Mouse (Mus musculus) adrenal gland, postnatal 36 days (tissue): ENCODE results near the gene Rap1b. TPM values are rescaled to one million over a fixed set of nuclear protein-coding genes. Genes with fewer than 3 reads are reported as not detected.

Experiments used
- DNase-seq, 2 experiments: peaks; one replicate each; pipeline ENCODE4 v3.0.0; 2021; ENCODE audit warnings: mixed read lengths in 1 of 2
- total RNA-seq, 2 experiments: library from RNA; stranded (reverse); gene quantifications; 2 replicates each; pipeline ENCODE4 v1.2.3; 2021

Rap1b gene
- total RNA-seq, 2 experiments from 2014 or later: 138 to 145 TPM

DNA sequence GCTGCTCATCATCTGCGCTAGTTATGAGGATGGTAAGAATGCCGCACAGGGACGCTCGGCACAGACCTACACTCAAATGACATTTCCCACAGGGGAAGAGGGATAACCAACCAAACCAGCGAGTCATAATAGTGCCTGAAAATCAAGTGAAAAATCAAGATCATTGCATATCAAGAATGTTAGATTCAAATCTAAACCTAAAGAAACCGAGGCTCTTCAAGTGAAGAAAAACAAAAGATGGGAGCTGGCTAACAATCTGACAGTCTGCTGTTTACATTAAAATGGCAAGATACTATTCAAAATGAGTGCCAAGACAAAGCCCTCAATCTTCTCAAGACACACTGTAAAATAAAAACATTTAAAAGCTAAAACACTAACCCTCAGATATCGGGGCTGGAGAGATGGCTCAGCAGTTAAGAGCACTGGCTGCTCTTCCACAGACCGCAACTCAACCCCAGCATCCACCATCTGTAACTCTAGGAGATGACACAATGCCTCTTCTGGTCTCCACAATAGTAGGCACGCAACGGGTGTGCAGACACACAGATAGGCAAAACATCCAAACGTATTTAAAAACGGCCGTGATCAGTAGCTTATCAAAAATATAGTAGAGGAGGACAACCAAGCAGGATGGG is 61.9 kb downstream of the Rap1b start:
- DNase-seq: no peak

- peak in 1 of 2 experiments; percentile 11 for DNase-seq
Measured at GRCm38 (mm10) chr10:117782491-117783260, 63.2 kb downstream of the Rap1b start.

DNA sequence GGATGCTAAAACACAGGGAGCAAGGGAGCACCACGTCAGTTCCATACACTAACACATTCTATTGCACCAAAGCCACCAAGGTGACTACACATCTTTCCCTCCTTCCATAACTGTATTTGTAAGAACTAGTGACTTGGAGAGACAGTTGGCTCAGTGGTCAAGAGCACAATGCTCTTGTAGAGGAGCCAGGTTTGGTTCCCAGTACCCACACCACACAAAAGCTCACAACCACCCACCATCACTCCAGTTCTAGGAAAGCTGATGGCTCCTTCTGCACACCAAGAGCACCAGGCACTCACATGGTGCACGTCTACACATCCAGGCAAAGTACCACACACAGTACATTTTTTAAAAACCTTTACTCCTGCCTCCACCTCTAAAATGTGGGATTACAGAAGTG is 63.8 kb downstream of the Rap1b start:
- DNase-seq: no peak

DNA sequence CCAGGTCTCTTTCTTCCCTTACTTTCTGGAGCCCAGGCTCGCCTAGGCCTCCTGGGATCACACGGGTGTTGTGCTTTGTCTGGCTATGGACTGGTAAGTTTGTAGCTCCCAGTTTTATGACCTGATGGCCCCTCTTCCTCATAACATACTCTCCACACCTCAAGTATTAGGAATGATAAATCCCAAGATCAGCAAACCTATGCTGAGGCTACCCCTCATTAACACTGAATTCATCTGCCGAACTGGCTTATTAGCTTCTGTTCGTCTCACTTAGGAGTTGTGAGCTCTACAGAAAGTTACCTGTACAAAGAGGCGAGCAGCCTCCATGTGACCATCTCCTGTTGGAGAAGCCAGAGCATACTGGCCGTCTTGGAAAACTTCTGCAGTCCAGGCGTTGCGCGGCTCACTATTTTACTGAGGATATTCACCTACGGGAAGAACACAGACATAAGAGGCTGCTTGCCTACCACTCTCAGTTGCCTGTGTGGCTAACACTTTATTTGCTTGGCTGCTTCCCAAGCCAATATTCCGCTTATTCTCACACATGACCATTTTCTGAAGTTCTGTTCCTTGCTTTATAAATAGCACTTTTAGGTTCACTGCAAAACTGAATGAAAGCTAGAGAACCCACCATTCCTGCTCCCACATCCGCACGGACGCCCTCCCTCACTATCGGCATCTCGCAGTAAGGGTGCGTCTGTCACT is 64.7 kb downstream of the Rap1b start:
- DNase-seq: no peak

- no peak for DNase-seq
Measured at GRCm38 (mm10) chr10:117780306-117780911, 65.4 kb downstream of the Rap1b start.

GRCm38 (mm10) chr10:117779581-117780305 is 66.1 kb downstream of the Rap1b start:
- DNase-seq: no peak

- no peak for DNase-seq
Measured at GRCm38 (mm10) chr10:117778951-117779350, 66.9 kb downstream of the Rap1b start.

GRCm38 (mm10) chr10:117778328-117778910 is 67.4 kb downstream of the Rap1b start:
- no peak for DNase-seq

GRCm38 (mm10) chr10:117777501-117778327 is 68.1 kb downstream of the Rap1b start:
- no peak for DNase-seq

- no peak for DNase-seq
Measured at GRCm38 (mm10) chr10:117777103-117777470, 68.7 kb downstream of the Rap1b start.

DNA sequence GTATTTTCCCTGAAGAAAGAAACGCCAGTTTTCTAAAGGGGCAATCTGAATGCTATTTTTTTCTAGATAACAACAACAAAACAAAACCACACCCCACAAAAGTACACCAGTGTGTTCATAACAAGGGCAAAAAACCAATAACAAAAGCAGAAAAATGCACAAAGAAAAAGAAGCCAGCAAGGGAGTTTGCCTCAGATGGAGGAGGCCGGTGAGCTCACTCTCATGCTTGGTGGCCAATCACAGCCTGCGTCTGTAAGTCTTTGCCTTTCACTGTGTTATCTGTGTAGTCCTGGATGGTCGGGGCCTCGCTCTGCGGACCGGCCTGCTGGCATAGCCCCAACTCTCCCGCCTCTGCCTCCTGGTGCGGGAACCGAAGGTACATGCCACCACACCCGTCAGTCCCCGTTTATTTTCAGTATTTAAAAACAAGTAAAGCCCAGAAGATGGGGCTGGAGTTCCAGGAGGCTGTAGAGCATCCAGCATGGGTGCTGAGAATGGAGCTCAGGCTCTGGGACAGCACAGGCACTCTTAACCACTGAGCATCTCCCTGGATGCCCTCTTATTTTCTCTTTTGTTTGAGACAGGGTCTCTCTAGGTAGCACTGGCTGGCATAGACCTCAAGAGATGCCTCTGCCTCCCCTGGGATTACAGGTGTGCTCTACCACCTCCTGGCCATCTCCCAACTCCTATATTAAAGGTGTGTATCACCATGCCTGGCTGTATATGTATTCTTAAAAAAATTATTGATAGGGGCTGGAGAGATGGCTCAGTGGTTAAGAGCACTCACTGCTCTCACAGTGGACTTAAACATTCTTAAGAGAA is 69.3 kb downstream of the Rap1b start:
- DNase-seq: no peak

DNA sequence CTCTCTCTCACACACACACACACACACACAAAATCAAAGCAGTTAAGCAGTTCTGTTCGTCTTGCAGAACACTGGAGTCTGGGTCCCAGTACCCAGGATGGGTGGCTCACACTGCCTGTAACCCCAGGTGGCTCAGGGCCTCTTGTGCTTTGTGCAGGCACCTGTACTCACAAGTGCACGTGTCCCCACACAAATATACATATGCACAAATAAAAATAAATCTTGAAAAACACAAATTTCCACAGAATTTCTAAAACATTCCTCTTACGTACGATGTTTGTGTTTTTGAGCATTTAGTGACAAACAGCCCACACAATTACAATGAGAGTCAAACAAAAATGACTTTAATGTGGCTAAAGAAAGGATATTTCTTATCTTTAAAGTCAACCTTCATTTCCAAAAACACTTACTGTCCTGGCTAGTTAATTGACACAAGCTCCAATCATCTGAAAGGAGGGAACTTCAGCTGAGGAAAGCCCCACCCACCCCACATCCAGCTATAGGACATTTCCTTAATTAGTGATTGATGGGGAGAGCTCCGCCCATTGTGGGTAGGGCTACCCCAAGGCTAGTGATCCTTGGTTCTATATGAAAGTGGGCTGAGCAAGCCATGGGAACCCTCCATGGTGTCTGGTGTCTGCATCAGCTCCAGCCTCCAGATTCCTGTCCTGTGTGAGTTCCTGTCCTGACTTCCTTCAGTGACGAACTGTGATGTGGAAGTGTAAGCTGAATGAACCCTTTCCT is 70.3 kb downstream of the Rap1b start:
- DNase-seq: no peak

GRCm38 (mm10) chr10:117774817-117775120 is 71.1 kb downstream of the Rap1b start:
- no peak for DNase-seq

GRCm38 (mm10) chr10:117774011-117774816 is 71.6 kb downstream of the Rap1b start:
- no peak for DNase-seq

- DNase-seq: no peak
Measured at GRCm38 (mm10) chr10:117773106-117773720, 72.6 kb downstream of the Rap1b start.

- DNase-seq: no peak
Measured at GRCm38 (mm10) chr10:117772364-117773105, 73.3 kb downstream of the Rap1b start.

DNA sequence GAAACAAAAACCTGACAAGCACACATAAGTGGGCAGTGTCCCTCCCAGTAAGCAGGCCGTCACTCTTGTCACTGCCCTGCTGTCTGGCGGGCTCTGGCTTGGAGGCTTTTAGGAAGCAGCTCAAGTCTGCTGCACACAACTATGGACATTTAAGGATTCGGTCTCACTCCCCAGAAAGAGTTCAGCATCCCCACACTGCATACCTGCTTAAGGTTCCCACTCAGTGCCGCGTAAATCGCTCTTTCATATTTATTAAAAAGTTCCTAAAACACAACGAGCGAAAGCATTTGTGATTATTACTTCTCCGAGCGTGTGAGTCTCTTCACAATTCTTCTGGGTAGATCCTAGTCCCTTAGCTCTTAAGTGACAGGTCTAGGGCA is 74.7 kb downstream of the Rap1b start:
- no peak for DNase-seq
